Mouse (Mus musculus) left cerebral cortex, adult 18-20 months (tissue): ENCODE data around the gene Gm4737. TPM values are rescaled to one million over a fixed set of nuclear protein-coding genes. Genes with fewer than 3 reads are reported as not detected.

ENCODE experiments used
- total RNA-seq, 2 experiments: library from RNA; stranded (reverse); gene quantifications; 2 replicates each; pipeline ENCODE4 v1.2.3; 2021

Gene Gm4737
- total RNA-seq, 2 experiments from 2014 or later = 14.3 to 15.9 TPM

Other genes starting within 250 kb of the Gm4737 start
- 1 to 10 TPM; 8.0 to 8.5 TPM for gene Phldb2, start 201.5 kb downstream of the Gm4737 start, total RNA-seq
- 10 to 100 TPM; 71.3 to 82.2 TPM for gene Plcxd2, start 144.9 kb downstream of the Gm4737 start, total RNA-seq
- gene Cd96, start 34.8 kb downstream of the Gm4737 start, total RNA-seq = under 1 TPM in 1 of 2 experiments, not detected in 1; 0.16 TPM